Mouse (Mus musculus): ENCODE results near the gene Ambp. TPM values are rescaled to one million over a fixed set of nuclear protein-coding genes. Genes with fewer than 3 reads are reported as not detected.

Ambp gene
- polyA plus RNA-seq, 1 experiment from 2014 or later = not detected

GRCm38 (mm10) chr4:63158961-63159592 is 4.5 kb upstream of the Ambp start:
- H3K27me3 ChIP-seq = no peaks in the 10 kb centered on the region

GRCm38 (mm10) chr4:63158192-63158591 is 3.6 kb upstream of the Ambp start:
- ATAC-seq (ENCODE audit: low FRiP score, low read depth) = no peak
- 94% methylated on average over 7 of the region's 7 CpGs for WGBS

More at GRCm38 (mm10) chr4:63158961-63159592, 4.5 kb upstream of the Ambp start:
- ATAC-seq (ENCODE audit: low FRiP score, low read depth) = peak; percentile 90
- H3K9ac ChIP-seq (replicated peaks) = no peak overlapping the region
- H3K36me3 ChIP-seq = no peaks in the 10 kb centered on the region
- H3K4me1 ChIP-seq = no peaks in the 10 kb centered on the region
- H3K4me2 ChIP-seq (replicated peaks) = no peak overlapping the region
- no peaks in the 10 kb centered on the region for H3K9me3 ChIP-seq
- H3K27ac ChIP-seq (replicated peaks) = no peak overlapping the region
- 13% methylated on average over 5 of the region's 5 CpGs for whole genome bisulfite sequencing
- no peak overlapping the region for H3K4me3 ChIP-seq

GRCm38 (mm10) chr4:63156726-63157634 is 2.4 kb upstream of the Ambp start:
- Histone ChIP-seq H3K27ac (replicated peaks) (no peak overlapping the region), H3K9ac (replicated peaks) (no peak overlapping the region), H3K4me3 (no peak overlapping the region), H3K9me3 (no peaks in the 10 kb centered on the region), H3K4me2 (replicated peaks) (no peak overlapping the region), H3K4me1 (no peaks in the 10 kb centered on the region), H3K27me3 (no peaks in the 10 kb centered on the region), H3K36me3 (no peaks in the 10 kb centered on the region)
- no peak for ATAC-seq (ENCODE audit: low FRiP score, low read depth)
- WGBS = 67% methylated on average over 8 of the region's 8 CpGs

More at GRCm38 (mm10) chr4:63158192-63158591, 3.6 kb upstream of the Ambp start:
- no peak overlapping the region for H3K4me3 ChIP-seq
- H3K9ac ChIP-seq (replicated peaks) = no peak overlapping the region
- H3K4me1 ChIP-seq = no peaks in the 10 kb centered on the region
- no peaks in the 10 kb centered on the region for H3K9me3 ChIP-seq
- H3K36me3 ChIP-seq = no peaks in the 10 kb centered on the region
- H3K27me3 ChIP-seq = no peaks in the 10 kb centered on the region
- no peak overlapping the region for H3K4me2 ChIP-seq (replicated peaks)
- H3K27ac ChIP-seq (replicated peaks) = no peak overlapping the region

- H3K4me1 ChIP-seq = no peaks in the 10 kb centered on the region
- no peak overlapping the region for H3K27ac ChIP-seq (replicated peaks)
- H3K27me3 ChIP-seq = no peaks in the 10 kb centered on the region
- no peaks in the 10 kb centered on the region for H3K9me3 ChIP-seq
- WGBS = 60% methylated on average over 2 of the region's 2 CpGs
- no peak overlapping the region for H3K4me2 ChIP-seq (replicated peaks)
- no peak for ATAC-seq (ENCODE audit: low FRiP score, low read depth)
- H3K4me3 ChIP-seq = no peak overlapping the region
- H3K36me3 ChIP-seq = no peaks in the 10 kb centered on the region
- H3K9ac ChIP-seq (replicated peaks) = no peak overlapping the region
Observed at GRCm38 (mm10) chr4:63155596-63155995, 997 bp upstream of the Ambp start.

GRCm38 (mm10) chr4:63154028-63154427 is 571 bp downstream of the Ambp start:
- no peaks in the 10 kb centered on the region for H3K27me3 ChIP-seq
- H3K4me2 ChIP-seq (replicated peaks) = no peak overlapping the region
- WGBS = 47% methylated on average over 4 of the region's 4 CpGs
- no peak for ATAC-seq (ENCODE audit: low FRiP score, low read depth)
- H3K27ac ChIP-seq (replicated peaks) = no peak overlapping the region
- H3K9me3 ChIP-seq = no peaks in the 10 kb centered on the region
- H3K4me1 ChIP-seq = no peaks in the 10 kb centered on the region
- H3K9ac ChIP-seq (replicated peaks) = no peak overlapping the region
- H3K4me3 ChIP-seq = no peak overlapping the region
- H3K36me3 ChIP-seq = no peaks in the 10 kb centered on the region

GRCm38 (mm10) chr4:63151127-63151526 is 3.5 kb downstream of the Ambp start:
- WGBS = 96% methylated on average over 6 of the region's 6 CpGs
- H3K9ac ChIP-seq (replicated peaks) = no peak overlapping the region
- H3K9me3 ChIP-seq = no peaks in the 10 kb centered on the region
- no peak for ATAC-seq (ENCODE audit: low FRiP score, low read depth)
- no peaks in the 10 kb centered on the region for H3K4me1 ChIP-seq
- H3K4me2 ChIP-seq (replicated peaks) = no peak overlapping the region
- no peak overlapping the region for H3K27ac ChIP-seq (replicated peaks)
- H3K27me3 ChIP-seq = no peaks in the 10 kb centered on the region
- no peaks in the 10 kb centered on the region for H3K36me3 ChIP-seq
- no peak overlapping the region for H3K4me3 ChIP-seq

- Histone ChIP-seq H3K27ac (replicated peaks) (no peak overlapping the region), H3K4me3 (no peak overlapping the region), H3K36me3 (no peaks in the 10 kb centered on the region), H3K9ac (replicated peaks) (no peak overlapping the region), H3K4me1 (no peaks in the 10 kb centered on the region), H3K9me3 (no peaks in the 10 kb centered on the region), H3K4me2 (replicated peaks) (no peak overlapping the region), H3K27me3 (no peaks in the 10 kb centered on the region)
- 94% methylated on average over 6 of the region's 6 CpGs for WGBS
- ATAC-seq (ENCODE audit: low FRiP score, low read depth) = no peak
Observed at GRCm38 (mm10) chr4:63147268-63147667, 7.3 kb downstream of the Ambp start.

- H3K27me3 ChIP-seq = 0 out of 2 replicates have a peak, but pooled peaks cover 4% of the 10 kb centered on the region
- H3K9ac ChIP-seq (replicated peaks) = no peak overlapping the region
- peaks cover 41% of the 10 kb centered on the region for H3K36me3 ChIP-seq
- no peak overlapping the region for H3K4me3 ChIP-seq
- ATAC-seq (ENCODE audit: low FRiP score, low read depth) = no peak
- H3K9me3 ChIP-seq = no peaks in the 10 kb centered on the region
- no peak overlapping the region for H3K4me2 ChIP-seq (replicated peaks)
- H3K4me1 ChIP-seq = peaks cover 2% of the 10 kb centered on the region; the same call in 1 of the 2 replicates
- H3K27ac ChIP-seq (replicated peaks) = no peak overlapping the region
- WGBS = 88% methylated on average over 5 of the region's 5 CpGs
Observed at GRCm38 (mm10) chr4:63129891-63130624, 24.5 kb downstream of the Ambp start.

- peaks cover 37% of the 10 kb centered on the region for H3K36me3 ChIP-seq
- H3K9ac ChIP-seq (replicated peaks) = no peak overlapping the region
- H3K4me2 ChIP-seq (replicated peaks) = no peak overlapping the region
- H3K27ac ChIP-seq (replicated peaks) = 0 out of 2 replicates have a peak overlapping the region, but pooled peaks have one; percentile 46
- no peaks in the 10 kb centered on the region for H3K9me3 ChIP-seq
- ATAC-seq (ENCODE audit: low FRiP score, low read depth) = peak; percentile 71
- no peak overlapping the region for H3K4me3 ChIP-seq
- peaks cover 10% of the 10 kb centered on the region; the same call in 1 of the 2 replicates for H3K4me1 ChIP-seq
- H3K27me3 ChIP-seq = 0 out of 2 replicates have a peak, but pooled peaks cover 8% of the 10 kb centered on the region
- WGBS = 16% methylated on average over 8 of the region's 8 CpGs
Observed at GRCm38 (mm10) chr4:63124861-63125466, 29.6 kb downstream of the Ambp start.

- Histone ChIP-seq H3K9ac (replicated peaks) (no peak overlapping the region), H3K27me3 (0 out of 2 replicates have a peak, but pooled peaks cover 5% of the 10 kb centered on the region), H3K27ac (replicated peaks) (no peak overlapping the region; the same call in 1 of the 2 replicates), H3K36me3 (peaks cover 51% of the 10 kb centered on the region), H3K9me3 (no peaks in the 10 kb centered on the region), H3K4me2 (replicated peaks) (no peak overlapping the region), H3K4me3 (no peak overlapping the region), H3K4me1 (no peaks in the 10 kb centered on the region)
- 90% methylated on average over 5 of the region's 5 CpGs for WGBS
- ATAC-seq (ENCODE audit: low FRiP score, low read depth) = peak; percentile 89
Observed at GRCm38 (mm10) chr4:63118639-63119437, 35.8 kb downstream of the Ambp start.

GRCm38 (mm10) chr4:63105651-63106050 is 48.9 kb downstream of the Ambp start:
- Histone ChIP-seq H3K36me3 (peaks cover 53% of the 10 kb centered on the region), H3K9me3 (no peaks in the 10 kb centered on the region), H3K9ac (replicated peaks) (no peak overlapping the region), H3K27me3 (no peaks in the 10 kb centered on the region), H3K27ac (replicated peaks) (no peak overlapping the region), H3K4me1 (no peaks in the 10 kb centered on the region), H3K4me3 (no peak overlapping the region), H3K4me2 (replicated peaks) (no peak overlapping the region)
- 98% methylated on average over 8 of the region's 8 CpGs for WGBS
- ATAC-seq (ENCODE audit: low FRiP score, low read depth) = no peak

Measured in midbrain, embryonic 12.5 days (tissue).